Mouse (Mus musculus): ENCODE measurements around the gene Nod2.
"Not testable (repeated sequence)": the region's sequence is repeated elsewhere in the genome, so short reads cannot be mapped to it uniquely, and the experiment has no call there.

The Nod2 gene

GRCm38 (mm10) chr8:88635474-88636397 is 11.4 kb upstream of the Nod2 start, which contains the start of gene Snx20:
Gene Snx20, minus strand, starts transcription at chr8:88636128.
- peak; percentile 43 to 74 for DNase-seq

GRCm38 (mm10) chr8:88637092-88638000 is 9.8 kb upstream of the Nod2 start:
- DNase-seq: no peak

- DNase-seq: no peak
Measured at GRCm38 (mm10) chr8:88638908-88639307, 8.2 kb upstream of the Nod2 start.

GRCm38 (mm10) chr8:88642734-88643564 is 4.2 kb upstream of the Nod2 start:
- DNase-seq: no peak

- DNase-seq: no peak
Measured at GRCm38 (mm10) chr8:88648322-88648721, 1.2 kb downstream of the Nod2 start.

GRCm38 (mm10) chr8:88650016-88650708 is 3.0 kb downstream of the Nod2 start:
- no peak for DNase-seq

GRCm38 (mm10) chr8:88651122-88651521 is 4.0 kb downstream of the Nod2 start:
- not testable (repeated sequence) for DNase-seq

- DNase-seq: no peak
Measured at GRCm38 (mm10) chr8:88655334-88655733, 8.2 kb downstream of the Nod2 start.

- DNase-seq: no peak
Measured at GRCm38 (mm10) chr8:88659873-88660272, 12.8 kb downstream of the Nod2 start.

- no peak for DNase-seq
Measured at GRCm38 (mm10) chr8:88662401-88662821, 15.3 kb downstream of the Nod2 start.

- DNase-seq: no peak
Measured at GRCm38 (mm10) chr8:88664121-88664520, 17.0 kb downstream of the Nod2 start.

GRCm38 (mm10) chr8:88664947-88665346 is 17.8 kb downstream of the Nod2 start:
- no peak for DNase-seq

- no peak for DNase-seq
Measured at GRCm38 (mm10) chr8:88666435-88666834, 19.3 kb downstream of the Nod2 start.

- peak in 1 of 2 experiments; percentile 40 for DNase-seq
Measured at GRCm38 (mm10) chr8:88668400-88669086, 21.4 kb downstream of the Nod2 start.

- DNase-seq: no peak
Measured at GRCm38 (mm10) chr8:88670782-88671181, 23.7 kb downstream of the Nod2 start.

GRCm38 (mm10) chr8:88671575-88671974 is 24.5 kb downstream of the Nod2 start:
- no peak for DNase-seq

- DNase-seq: no peak
Measured at GRCm38 (mm10) chr8:88673859-88674258, 26.7 kb downstream of the Nod2 start.

- DNase-seq: no peak
Measured at GRCm38 (mm10) chr8:88675372-88676165, 28.5 kb downstream of the Nod2 start.

GRCm38 (mm10) chr8:88677071-88677470 is 30.0 kb downstream of the Nod2 start:
- DNase-seq: no peak

- no peak for DNase-seq
Measured at GRCm38 (mm10) chr8:88680566-88680965, 33.5 kb downstream of the Nod2 start.
